8 mouse cellular contexts compared by ENCODE assay signal in the genomic region with DNA sequence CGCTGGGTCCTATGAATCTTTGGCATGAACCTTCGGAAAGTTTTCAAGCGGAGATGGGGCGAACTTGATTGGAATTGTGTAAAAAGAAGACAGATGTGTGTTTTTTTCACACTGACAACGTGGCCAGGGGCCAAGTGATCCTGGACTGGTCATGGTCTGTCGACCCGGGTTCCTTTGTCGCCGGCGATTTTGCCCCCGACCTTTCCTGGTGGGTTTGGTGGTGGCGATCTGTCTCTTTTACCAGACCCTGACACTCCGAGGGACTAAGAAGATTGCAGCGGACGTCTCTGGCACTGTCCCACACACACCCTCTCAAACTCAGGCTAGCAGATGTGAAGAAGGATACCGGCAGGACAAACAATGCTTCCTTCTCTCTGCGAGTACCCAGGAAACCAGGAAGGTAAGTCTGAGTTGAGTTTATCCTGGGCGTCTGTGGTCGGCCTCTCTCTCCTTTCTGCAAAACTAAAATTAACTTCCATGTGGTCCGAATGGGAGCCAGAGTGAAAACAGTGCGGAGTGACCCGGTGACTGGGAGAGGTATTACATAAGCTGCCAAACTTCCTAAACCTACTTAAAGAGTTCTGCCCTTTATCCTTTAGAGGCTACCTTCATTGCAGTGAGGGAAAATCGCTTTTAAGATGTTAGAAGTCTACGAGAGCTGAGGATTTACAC. TPM values are rescaled to one million over a fixed set of nuclear protein-coding genes. Genes with fewer than 3 reads are reported as not detected.
DNase-seq lines count a peak whose midpoint lies in the region; ATAC-seq and TF ChIP-seq lines count a peak whose summit lies in the region.

No protein-coding gene starts in this region.

- H3K9me3 ChIP-seq in hindbrain, postnatal 0 days (ENCODE audit: low read length), result no peaks in the 10 kb centered on the region
- H3K9me3 ChIP-seq in liver, embryonic 15.5 days (replicated peaks), result no peaks in the 10 kb centered on the region

- H3K4me2 ChIP-seq in hindbrain, postnatal 0 days (ENCODE audit: low read depth, low read length), result peak overlapping the region; percentile 71
- H3K4me2 ChIP-seq in liver, embryonic 15.5 days, result peak overlapping the region; percentile 63

- no peak for ATAC-seq in hindbrain, postnatal 0 days
- ATAC-seq in liver, embryonic 15.5 days (ENCODE audit: insufficient read depth), result no peak
- no peak for ATAC-seq in activated CD4-positive, CD25-positive, alpha-beta regulatory T cell, adult 4 months
- no peak for ATAC-seq in frontal cortex, adult (ENCODE audit: low TSS enrichment)

- WGBS in hindbrain, postnatal 0 days, result 12% methylated on average over 24 of the region's 24 CpGs
- WGBS in liver, embryonic 15.5 days (ENCODE audit: insufficient replicate concordance), result 11% methylated on average over 24 of the region's 24 CpGs

- H3K36me3 ChIP-seq in testis, adult 2 months (ENCODE audit: control insufficient read depth, insufficient read depth, low read length), result no peaks in the 10 kb centered on the region
- no peaks in the 10 kb centered on the region for H3K36me3 ChIP-seq in hindbrain, postnatal 0 days (ENCODE audit: insufficient read depth, low read length)
- H3K36me3 ChIP-seq in liver, embryonic 15.5 days (replicated peaks), result no peaks in the 10 kb centered on the region

- H3K27ac ChIP-seq in testis, adult 2 months (ENCODE audit: control insufficient read depth, insufficient read depth, low read depth, low read length), result peak overlapping the region; percentile 71
- H3K27ac ChIP-seq in hindbrain, postnatal 0 days, result no peak overlapping the region
- H3K27ac ChIP-seq in liver, embryonic 15.5 days (replicated peaks), result no peak overlapping the region

- 0 out of 2 replicates have a peak, but pooled peaks cover 2% of the 10 kb centered on the region for H3K27me3 ChIP-seq in testis, adult 2 months (ENCODE audit: control insufficient read depth, insufficient read depth, low read length)
- H3K27me3 ChIP-seq in hindbrain, postnatal 0 days (ENCODE audit: insufficient read depth, low read length), result peaks cover 9% of the 10 kb centered on the region; the same call in 1 of the 2 replicates
- peaks cover 41% of the 10 kb centered on the region for H3K27me3 ChIP-seq in liver, embryonic 15.5 days

- H3K4me1 ChIP-seq in testis, adult 2 months (ENCODE audit: control insufficient read depth, insufficient read depth, low read length), result peaks cover 17% of the 10 kb centered on the region
- H3K4me1 ChIP-seq in hindbrain, postnatal 0 days (ENCODE audit: insufficient read depth, low read length), result 0 out of 2 replicates have a peak, but pooled peaks cover 4% of the 10 kb centered on the region
- no peaks in the 10 kb centered on the region for H3K4me1 ChIP-seq in liver, embryonic 15.5 days (replicated peaks)

- no peak for TF ChIP-seq CTCF in testis, adult 2 months (IDR thresholded peaks at IDR 0.05; ENCODE audit: control insufficient read depth, insufficient read depth, insufficient replicate concordance, low read depth, low read length)
- no peak for TF ChIP-seq CTCF in hindbrain, postnatal 0 days (IDR thresholded peaks at IDR 0.05; ENCODE audit: low read depth)

- peak overlapping the region; percentile 73 for H3K4me3 ChIP-seq in testis, adult 2 months (ENCODE audit: control insufficient read depth, low read depth, low read length)
- peak overlapping the region; percentile 48 for H3K4me3 ChIP-seq in hindbrain, postnatal 0 days (ENCODE audit: low read length)
- peak overlapping the region; percentile 45 for H3K4me3 ChIP-seq in liver, embryonic 15.5 days (replicated peaks)

- no peak for TF ChIP-seq POLR2A in testis, adult 2 months (IDR thresholded peaks at IDR 0.05; ENCODE audit: control insufficient read depth, low read depth, low read length)

- DNase-seq in testis, postnatal 14 days (ENCODE audit: low spot score), result no peak
- peak; percentile 32 to 45 for DNase-seq in gastrocnemius, adult 8-10 months (ENCODE audit: low spot score in 2 of 2)
- no peak for DNase-seq in hindbrain, postnatal 0 days (ENCODE audit: low spot score)
- peak; percentile 41 for DNase-seq in ovary, postnatal 36 days (ENCODE audit: low spot score)

- H3K9ac ChIP-seq in hindbrain, postnatal 0 days (replicated peaks; ENCODE audit: low read length), result peak overlapping the region; percentile 6; the same call in 1 of the 2 replicates
- H3K9ac ChIP-seq in liver, embryonic 15.5 days, result peak overlapping the region; percentile 10; the same call in 1 of the 2 replicates

RNA-seq across cellular contexts. Expression of a gene that starts 1.1 kb away (rescaled TPM):
- polyA plus RNA-seq in testis, adult 2 months (2012; rRNA removed), result 1.3 and 1.8 TPM in 2 replicates
- 10 to 100 TPM; 22.4 to 26.6 (median 22.9) TPM for total RNA-seq in gastrocnemius, adult 8-10 months (2022)
- total RNA-seq in hindbrain, postnatal 0 days (2014; rRNA removed), result 2.6 and 4.6 TPM in 2 replicates
- 2.5 and 3.1 TPM in 2 replicates for polyA plus RNA-seq in hindbrain, postnatal 0 days (2015; fragmentation: Nextera tagmentation; extraction: Ambion mirVana)
- 3.7 and 3.9 TPM in 2 replicates for polyA plus RNA-seq in liver, embryonic 15.5 days (2015; fragmentation: Nextera tagmentation; extraction: Ambion mirVana)
- under 1 TPM in 1 of 2 experiments, not detected in 1; 0.29 TPM for polyA plus RNA-seq in activated CD4-positive, CD25-positive, alpha-beta regulatory T cell, adult 4 months (2017; shearing (Covaris generic))

RNA-seq across cellular contexts. Expression of a gene that starts 37.4 kb away (rescaled TPM):
- polyA plus RNA-seq in testis, adult 2 months (2012; rRNA removed), result 14.2 and 15.6 TPM in 2 replicates
- total RNA-seq in gastrocnemius, adult 8-10 months (2022), result 1 to 10 TPM; 4.5 to 9.4 (median 6.3) TPM
- total RNA-seq in hindbrain, postnatal 0 days (2014; rRNA removed), result 9.4 and 13.3 TPM in 2 replicates
- polyA plus RNA-seq in hindbrain, postnatal 0 days (2015; fragmentation: Nextera tagmentation; extraction: Ambion mirVana), result 38.7 and 39.9 TPM in 2 replicates
- 15.2 and 16.7 TPM in 2 replicates for polyA plus RNA-seq in liver, embryonic 15.5 days (2015; fragmentation: Nextera tagmentation; extraction: Ambion mirVana)
- 100 to 1,000 TPM in 1 of 2 experiments, 10 to 100 TPM in 1; 57.6 to 114 TPM for polyA plus RNA-seq in activated CD4-positive, CD25-positive, alpha-beta regulatory T cell, adult 4 months (2017; shearing (Covaris generic))

Comparison
In these comparisons a context has a peak if more than half of its experiments do, and no peak if none do; other contexts are left out.
1. DNase-seq: peak in gastrocnemius, adult 8-10 months (2 of 2) and ovary, postnatal 36 days (single experiment); none in testis, postnatal 14 days (single experiment) and hindbrain, postnatal 0 days (single experiment).
2. Peak in every context shown above with its lines, with median percentiles within 50 percentile points of each other: H3K4me3 ChIP-seq.